Mouse (Mus musculus): Measurements from ENCODE around the gene Gab2.

- no peak for TF ChIP-seq CTCF (IDR thresholded peaks at IDR 0.05; ENCODE audit: control insufficient read depth, insufficient read depth, insufficient read length)
- TF ChIP-seq USF1 (IDR thresholded peaks at IDR 0.05; ENCODE audit: low read depth), result no peak
- TF ChIP-seq MAX (IDR thresholded peaks at IDR 0.05), result no peak
- TF ChIP-seq CEBPB (IDR thresholded peaks at IDR 0.05; ENCODE audit: low read depth), result no peak
- TF ChIP-seq MYOD1 (IDR thresholded peaks at IDR 0.05; ENCODE audit: control insufficient read depth, insufficient read length, low read depth), result no peak
- TF ChIP-seq FOSL1 (IDR thresholded peaks at IDR 0.05; ENCODE audit: insufficient read depth, low read length, poor library complexity, severe bottlenecking), result no peak
- TF ChIP-seq MYOG (IDR thresholded peaks at IDR 0.05; ENCODE audit: control insufficient read depth, extremely low read depth, insufficient read length), result no peak
Measured at GRCm38 (mm10) chr7:97094241-97094640, 12.9 kb downstream of the Gab2 start.

All from C2C12 (cell line).